Mouse (Mus musculus) heart, adult 11 months (tissue): ENCODE results near the gene Pld5.

Source experiments
- DNase-seq: peaks from one replicate; pipeline ENCODE4 v3.0.0; 2022

The Pld5 gene

GRCm38 (mm10) chr1:175936282-175936737 lies 338.8 kb downstream of the Pld5 start:
- peak; percentile 71 for DNase-seq

- DNase-seq: peak; percentile 92
Measured at GRCm38 (mm10) chr1:175931391-175931790, 343.7 kb downstream of the Pld5 start.

GRCm38 (mm10) chr1:175923848-175924787 lies 351.0 kb downstream of the Pld5 start:
- no peak for DNase-seq

GRCm38 (mm10) chr1:175921091-175921490 lies 354.0 kb downstream of the Pld5 start:
- DNase-seq: peak; percentile 96

- no peak for DNase-seq
Measured at GRCm38 (mm10) chr1:175920029-175920428, 355.1 kb downstream of the Pld5 start, which contains the start of gene Gm38100. Gene Gm38100 (plus strand): TSS chr1:175920329.

- peak; percentile 90 for DNase-seq
Measured at GRCm38 (mm10) chr1:175913728-175914303, 361.3 kb downstream of the Pld5 start.
